Mouse (Mus musculus) hindbrain, embryonic 11.5 days (tissue): ENCODE data around the gene Prlhr. TPM values are rescaled to one million over a fixed set of nuclear protein-coding genes. Genes with fewer than 3 reads are reported as not detected.

Experiments used
- ATAC-seq: fragments of 200-750 bp; cut with Nextera tagmentation; 2 replicates; pipeline ENCODE4 v1.8.0; 2017; ENCODE audit warnings: mild to moderate bottlenecking, moderate TSS enrichment, moderate library complexity; ENCODE audit not compliant: low FRiP score
- DNase-seq: peaks from one replicate; pipeline ENCODE4 v3.0.0-alpha.2; 2015; ENCODE audit warnings: low spot score
- H3K27ac ChIP-seq: fragments of 300-500 bp; sonication (generic); 2 replicates; pipeline ENCODE4 v1.5.1; 2014; ENCODE audit warnings: mild to moderate bottlenecking, low read depth, low read length
- H3K27me3 ChIP-seq: fragments of 300-500 bp; sonication (generic); 2 replicates; pipeline ENCODE4 v1.6.1; 2014; ENCODE audit warnings: mild to moderate bottlenecking, low read length, moderate library complexity, mixed read lengths; ENCODE audit not compliant: control insufficient read depth, insufficient read depth
- H3K36me3 ChIP-seq: fragments of 300-500 bp; sonication (generic); 2 replicates; pipeline ENCODE4 v1.6.1; 2014; ENCODE audit warnings: mild to moderate bottlenecking, low read length, moderate library complexity, mixed read lengths; ENCODE audit not compliant: control insufficient read depth, insufficient read depth
- H3K4me1 ChIP-seq: fragments of 300-500 bp; sonication (generic); replicated peaks from 2 replicates; pipeline ENCODE4 v1.6.1; 2014; ENCODE audit warnings: low read length, mixed read lengths; ENCODE audit not compliant: control insufficient read depth, insufficient read depth
- H3K4me2 ChIP-seq: fragments of 300-500 bp; sonication (generic); replicated peaks from 2 replicates; pipeline ENCODE4 v1.6.1; 2014; ENCODE audit warnings: mild to moderate bottlenecking, low read depth, low read length
- H3K4me3 ChIP-seq: fragments of 300-500 bp; sonication (generic); 2 replicates; pipeline ENCODE4 v1.5.1; 2014; ENCODE audit warnings: low read depth, low read length
- H3K9ac ChIP-seq: fragments of 300-500 bp; sonication (generic); 2 replicates; pipeline ENCODE4 v1.6.1; 2014; ENCODE audit warnings: low read depth, low read length
- H3K9me3 ChIP-seq: fragments of 300-500 bp; sonication (generic); 2 replicates; pipeline ENCODE4 v1.6.1; 2016; ENCODE audit warnings: low read length; ENCODE audit not compliant: control insufficient read depth
- WGBS: fragments of 180-500 bp; shearing (Covaris S2); extraction: QIAGEN DNeasy Blood & Tissue Kit; methylation state at CpG from one replicate; pipeline ENCODE4 v1.1.7; 2014; 5-methylcytosine and 5-hydroxymethylcytosine counted together
- polyA plus RNA-seq: library from polyadenylated mRNA; unstranded; fragments of >200 nt; fragmentation: Nextera tagmentation; extraction: Ambion mirVana; gene quantifications from 2 replicates; pipeline ENCODE4 v1.2.1, GENCODE M21; 2014

Prlhr gene
- 0.15 TPM in 1 of 2 replicates, not detected in the other for polyA plus RNA-seq

DNA sequence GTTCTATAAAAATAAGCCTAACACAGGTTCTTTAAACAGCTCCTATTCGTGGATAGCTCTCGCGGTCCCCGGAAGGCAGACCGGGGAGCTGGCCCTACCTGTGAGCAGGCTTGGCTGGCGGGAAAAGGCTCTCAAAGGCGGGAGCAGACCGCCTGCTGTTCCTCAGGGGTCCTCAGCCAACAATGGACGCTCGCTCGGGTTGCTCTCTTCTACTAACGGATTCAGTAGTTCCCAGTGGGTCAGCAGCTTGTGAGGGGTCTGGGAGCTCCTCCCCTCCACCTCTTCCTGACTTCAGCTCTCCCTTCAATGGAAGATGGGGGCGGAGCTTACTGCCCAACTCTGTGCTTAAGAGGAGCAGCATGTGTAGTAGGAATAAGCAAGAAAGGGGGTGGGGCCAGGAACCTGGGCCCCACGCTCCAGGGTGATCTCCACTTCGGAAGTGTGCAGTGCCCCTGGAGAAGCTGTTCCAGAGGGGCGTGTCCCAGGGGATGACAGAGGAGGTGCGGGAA lies at the start of gene Prlhr:
Prlhr (minus strand) TSS at position 51 of the 509 bp plus-strand sequence.
- ATAC-seq (peak; percentile 35; the same call in 1 of the 2 replicates), DNase-seq (peak; percentile 31)
- Histone ChIP-seq H3K4me1 (0 out of 2 replicates have a peak, but pooled peaks cover 3% of the 10 kb centered on the region), H3K4me3 (peak within 1 kb of the TSS; percentile 32), H3K27me3 (peaks cover 26% of the 10 kb centered on the region), H3K9ac (0 out of 2 replicates have a peak within 1 kb of the TSS, but pooled peaks have one; percentile 24), H3K27ac (no peak within 1 kb of the TSS), H3K4me2 (peak within 1 kb of the TSS; percentile 62), H3K9me3 (no peaks in the 10 kb centered on the region), H3K36me3 (no peaks in the 10 kb centered on the region)
- 7% methylated on average over 17 of the region's 17 CpGs for WGBS

DNA sequence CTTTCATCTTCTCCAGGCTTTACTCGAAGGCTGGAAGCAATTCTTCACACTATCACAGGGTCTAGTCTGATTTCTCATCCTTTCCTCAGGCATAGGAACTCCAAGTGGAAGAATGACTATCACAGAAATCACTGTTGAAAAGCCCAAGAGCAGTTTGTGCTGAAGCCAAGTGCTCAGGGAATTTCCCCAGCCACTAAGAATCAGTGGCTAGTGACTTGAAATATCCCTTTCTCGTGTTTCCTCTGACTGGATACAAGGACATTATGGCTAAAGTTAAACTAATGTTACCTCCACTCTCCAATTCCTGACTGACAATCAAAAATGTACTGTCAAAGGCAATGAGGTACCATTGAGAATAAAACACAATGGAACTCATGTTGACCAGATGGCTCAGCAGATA lies 47.0 kb upstream of the Prlhr start:
- Histone ChIP-seq H3K4me1 (no peaks in the 10 kb centered on the region), H3K4me2 (no peak overlapping the region), H3K4me3 (no peak overlapping the region), H3K27me3 (no peaks in the 10 kb centered on the region), H3K36me3 (no peaks in the 10 kb centered on the region), H3K27ac (no peak overlapping the region), H3K9ac (no peak overlapping the region), H3K9me3 (no peaks in the 10 kb centered on the region)
- 76% methylated on average over 2 of the region's 2 CpGs for WGBS
- DNase-seq (no peak), ATAC-seq (no peak)

DNA sequence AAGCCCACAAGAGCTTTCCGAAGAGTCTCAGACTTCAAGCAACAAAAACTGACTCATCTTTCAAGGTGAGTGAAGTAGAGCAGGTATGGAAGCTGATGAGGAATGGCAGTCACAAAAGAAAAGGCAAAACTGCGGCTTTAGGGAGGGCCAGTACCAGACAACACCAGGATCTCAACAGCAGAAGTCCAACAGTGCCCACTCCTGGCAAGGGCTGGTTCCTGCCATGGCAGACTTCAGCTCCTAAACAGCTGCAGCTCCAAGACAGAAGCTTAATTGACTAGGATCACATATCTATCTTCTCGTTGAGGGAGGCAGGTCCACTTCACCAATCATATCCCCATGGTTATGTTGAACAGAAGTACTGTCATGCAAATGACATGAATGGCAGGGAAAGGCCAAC lies 45.3 kb upstream of the Prlhr start:
- ATAC-seq (no peak), DNase-seq (no peak)
- 59% methylated on average over 3 of the region's 3 CpGs for WGBS
- H3K4me3 ChIP-seq = no peak overlapping the region
- H3K9ac ChIP-seq = no peak overlapping the region
- H3K4me1 ChIP-seq = no peaks in the 10 kb centered on the region
- no peaks in the 10 kb centered on the region for H3K36me3 ChIP-seq
- no peaks in the 10 kb centered on the region for H3K27me3 ChIP-seq
- H3K27ac ChIP-seq = no peak overlapping the region
- H3K9me3 ChIP-seq = no peaks in the 10 kb centered on the region
- H3K4me2 ChIP-seq = no peak overlapping the region

DNA sequence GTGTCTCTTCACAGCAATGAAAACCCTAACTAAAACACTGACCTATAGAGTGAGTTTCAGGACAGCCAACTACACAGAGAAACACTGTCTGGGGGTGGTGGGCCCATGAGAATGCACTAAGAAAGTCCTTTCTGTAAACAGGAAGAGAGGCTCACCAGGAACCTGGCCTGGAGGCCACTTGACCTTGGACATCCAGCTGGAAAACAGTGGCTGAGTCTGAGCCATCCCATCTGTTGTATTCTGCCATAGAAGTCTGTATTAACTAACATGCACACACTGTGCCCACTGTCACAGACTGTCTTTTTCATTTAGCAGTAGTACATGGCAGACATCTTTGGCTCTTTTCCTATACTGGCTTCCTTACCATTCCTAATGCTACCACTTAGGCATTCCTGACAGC lies 32.1 kb upstream of the Prlhr start:
- no peak overlapping the region for H3K9ac ChIP-seq
- H3K9me3 ChIP-seq = no peaks in the 10 kb centered on the region
- ATAC-seq = no peak
- DNase-seq = no peak
- H3K27ac ChIP-seq = no peak overlapping the region
- no peak overlapping the region for H3K4me3 ChIP-seq
- no peaks in the 10 kb centered on the region for H3K27me3 ChIP-seq
- H3K4me2 ChIP-seq = no peak overlapping the region
- no peaks in the 10 kb centered on the region for H3K4me1 ChIP-seq
- H3K36me3 ChIP-seq = no peaks in the 10 kb centered on the region

DNA sequence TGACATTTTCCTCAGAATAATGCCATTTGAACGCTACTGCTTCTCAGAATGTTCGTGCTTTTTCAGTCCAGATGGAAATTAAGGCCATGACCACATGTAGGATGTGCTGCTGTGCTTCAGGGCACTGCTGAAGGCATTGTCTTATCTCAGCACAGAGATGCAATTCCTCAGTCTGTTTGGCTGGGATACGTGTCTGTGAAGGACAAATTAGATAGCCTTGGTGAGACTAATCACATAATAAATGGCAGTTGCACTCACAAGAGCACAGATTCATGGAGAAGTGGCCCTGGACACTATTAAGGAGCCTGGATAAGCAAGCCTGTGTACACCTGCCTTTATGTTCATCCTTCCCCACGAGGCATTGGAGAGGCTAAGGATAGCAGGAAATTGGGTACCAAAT lies 29.1 kb upstream of the Prlhr start:
- no peak overlapping the region for H3K4me3 ChIP-seq
- H3K4me2 ChIP-seq = no peak overlapping the region
- DNase-seq = no peak
- H3K36me3 ChIP-seq = no peaks in the 10 kb centered on the region
- H3K27me3 ChIP-seq = no peaks in the 10 kb centered on the region
- no peak overlapping the region for H3K9ac ChIP-seq
- ATAC-seq = no peak
- H3K27ac ChIP-seq = no peak overlapping the region
- H3K9me3 ChIP-seq = no peaks in the 10 kb centered on the region
- H3K4me1 ChIP-seq = no peaks in the 10 kb centered on the region
- WGBS = 73% methylated on average over 4 of the region's 4 CpGs

DNA sequence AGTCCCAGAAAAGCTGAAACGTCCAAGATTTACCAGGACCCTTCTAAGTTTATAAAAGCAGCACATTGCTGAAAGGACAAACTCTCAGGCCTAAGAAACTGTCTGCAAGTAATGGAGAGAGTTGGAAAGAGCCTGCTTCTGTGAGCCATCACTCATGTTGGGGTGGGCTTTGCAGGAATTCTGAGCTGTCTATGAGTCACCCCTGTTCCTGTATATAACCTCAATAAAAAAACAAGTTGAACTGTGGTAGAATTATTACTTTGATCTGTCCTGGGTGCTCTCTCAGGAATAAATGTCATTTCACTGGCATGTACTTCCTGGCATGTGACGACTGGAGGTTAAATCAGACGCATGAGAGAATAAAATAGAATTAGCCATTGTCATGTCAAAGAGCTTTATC lies 27.7 kb upstream of the Prlhr start:
- Histone ChIP-seq H3K4me1 (no peaks in the 10 kb centered on the region), H3K4me3 (no peak overlapping the region), H3K27ac (no peak overlapping the region), H3K9me3 (no peaks in the 10 kb centered on the region), H3K36me3 (no peaks in the 10 kb centered on the region), H3K9ac (no peak overlapping the region), H3K27me3 (no peaks in the 10 kb centered on the region), H3K4me2 (no peak overlapping the region)
- no peak for ATAC-seq
- DNase-seq = no peak
- 61% methylated on average over 3 of the region's 3 CpGs for WGBS

DNA sequence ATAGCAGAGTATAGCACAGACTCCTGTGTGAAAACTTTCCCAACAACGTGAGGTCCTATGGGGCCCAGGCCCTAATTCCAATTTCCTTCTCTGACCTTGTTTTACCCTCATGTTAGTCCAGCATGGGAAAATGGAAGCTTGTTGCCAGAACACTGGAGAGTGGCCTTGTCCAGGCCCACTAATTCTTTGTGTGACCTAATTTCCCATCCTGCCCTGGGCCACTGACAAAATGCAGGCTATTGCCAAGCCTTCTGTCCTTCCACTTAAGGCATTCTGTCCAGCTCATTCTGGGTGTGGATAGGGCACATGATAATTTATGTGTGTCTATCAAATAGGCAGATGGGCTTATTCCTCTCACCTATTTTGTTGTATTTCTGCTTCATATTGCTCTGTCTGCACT lies 21.5 kb upstream of the Prlhr start:
- 77% methylated on average over 1 of the region's 1 CpGs for WGBS
- Histone ChIP-seq H3K9me3 (no peaks in the 10 kb centered on the region), H3K4me3 (no peak overlapping the region), H3K4me2 (no peak overlapping the region), H3K27ac (no peak overlapping the region), H3K9ac (no peak overlapping the region), H3K4me1 (no peaks in the 10 kb centered on the region), H3K27me3 (no peaks in the 10 kb centered on the region), H3K36me3 (no peaks in the 10 kb centered on the region)
- DNase-seq = no peak
- ATAC-seq = no peak

DNA sequence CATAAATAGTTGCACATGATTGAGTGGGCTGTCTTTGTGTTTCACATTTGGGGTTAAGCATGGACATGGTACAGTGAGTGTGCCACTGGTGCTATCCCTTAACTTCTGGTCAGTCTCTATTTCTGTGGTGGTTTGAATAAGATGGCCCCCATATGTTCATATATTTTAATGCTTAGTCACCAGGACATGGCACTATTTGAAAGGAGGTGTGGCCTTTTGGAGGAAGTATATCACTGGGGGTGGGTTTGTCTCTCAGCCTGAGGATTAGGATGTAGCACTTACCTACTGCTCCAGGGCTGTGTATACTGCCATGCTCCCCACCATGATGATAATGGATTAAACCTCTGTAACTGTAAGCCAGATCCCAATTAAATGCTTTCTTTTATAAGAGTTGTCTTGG lies 17.2 kb upstream of the Prlhr start:
- Histone ChIP-seq H3K4me3 (no peak overlapping the region), H3K27ac (no peak overlapping the region), H3K9ac (no peak overlapping the region), H3K4me2 (no peak overlapping the region), H3K4me1 (no peaks in the 10 kb centered on the region), H3K27me3 (no peaks in the 10 kb centered on the region), H3K36me3 (no peaks in the 10 kb centered on the region), H3K9me3 (no peaks in the 10 kb centered on the region)
- ATAC-seq (no peak), DNase-seq (no peak)

DNA sequence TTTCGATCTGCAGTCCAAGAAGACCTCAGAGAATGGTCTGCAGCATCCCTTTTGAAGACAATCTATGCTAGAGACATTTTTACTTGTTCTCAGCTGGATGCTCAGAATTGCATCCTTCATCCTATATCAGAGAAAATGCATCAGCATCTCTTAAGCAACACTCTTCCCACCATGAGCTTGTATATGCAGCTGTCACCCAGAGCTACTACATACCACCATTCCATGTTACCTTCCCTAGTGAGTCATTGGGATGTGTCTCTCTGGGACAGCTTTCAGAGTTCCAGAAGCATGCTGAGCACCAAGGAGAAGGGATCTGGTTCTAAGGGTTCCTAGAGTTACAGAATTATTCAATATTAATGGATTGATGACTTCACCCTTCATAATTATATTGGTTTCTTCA lies 10.8 kb upstream of the Prlhr start:
- Histone ChIP-seq H3K27me3 (no peaks in the 10 kb centered on the region), H3K4me1 (no peaks in the 10 kb centered on the region), H3K4me2 (no peak overlapping the region), H3K4me3 (no peak overlapping the region), H3K9ac (no peak overlapping the region), H3K27ac (no peak overlapping the region), H3K36me3 (no peaks in the 10 kb centered on the region), H3K9me3 (no peaks in the 10 kb centered on the region)
- no peak for ATAC-seq
- DNase-seq = no peak
- WGBS = 44% methylated on average over 1 of the region's 1 CpGs
